Mouse (Mus musculus) lung, embryonic 14.5 days (tissue): ENCODE results near the gene Card9. TPM values are rescaled to one million over a fixed set of nuclear protein-coding genes. Genes with fewer than 3 reads are reported as not detected.

ENCODE experiments used
- ATAC-seq: fragments of 200-750 bp; cut with Nextera tagmentation; 2 replicates; pipeline ENCODE4 v1.8.0; 2017; ENCODE audit warnings: mild to moderate bottlenecking, moderate TSS enrichment, moderate library complexity; ENCODE audit not compliant: insufficient read depth
- DNase-seq: peaks from one replicate; pipeline ENCODE4 v3.0.0-alpha.2; 2015
- H3K27ac ChIP-seq: fragments of 300-500 bp; sonication (generic); 2 replicates; pipeline ENCODE4 v1.5.1; 2014; ENCODE audit warnings: low read depth, mild to moderate bottlenecking, moderate library complexity
- H3K27me3 ChIP-seq: fragments of 300-500 bp; sonication (generic); 2 replicates; pipeline ENCODE4 v1.6.1; 2014; ENCODE audit warnings: low read length, control low read depth; ENCODE audit not compliant: insufficient read depth
- H3K36me3 ChIP-seq: fragments of 300-500 bp; sonication (generic); 2 replicates; pipeline ENCODE4 v1.6.1; 2014; ENCODE audit warnings: control low read depth; ENCODE audit not compliant: insufficient read depth
- H3K4me1 ChIP-seq: fragments of 300-500 bp; sonication (generic); 2 replicates; pipeline ENCODE4 v1.6.1; 2014; ENCODE audit warnings: antibody characterized with exemption, control low read depth; ENCODE audit not compliant: insufficient read depth
- H3K4me2 ChIP-seq: fragments of 300-500 bp; sonication (generic); 2 replicates; pipeline ENCODE4 v1.6.1; 2014; ENCODE audit warnings: mild to moderate bottlenecking
- H3K4me3 ChIP-seq: fragments of 300-500 bp; sonication (generic); 2 replicates; pipeline ENCODE4 v1.5.1; 2014; ENCODE audit warnings: low read depth, low read length
- H3K9ac ChIP-seq: fragments of 300-500 bp; sonication (generic); 2 replicates; pipeline ENCODE4 v1.6.1; 2014
- H3K9me3 ChIP-seq: fragments of 300-500 bp; sonication (generic); 2 replicates; pipeline ENCODE4 v1.6.1; 2016; ENCODE audit warnings: low read depth, low read length, control low read depth
- CTCF ChIP-seq: IDR thresholded peaks from 2 replicates; pipeline ENCODE4 v1.5.1; 2016; ENCODE audit warnings: antibody characterized with exemption, low read depth
- WGBS: fragments of 180-500 bp; shearing (Covaris S2); extraction: QIAGEN DNeasy Blood & Tissue Kit; methylation state at CpG from one replicate; pipeline ENCODE4 v1.1.7; 2014; 5-methylcytosine and 5-hydroxymethylcytosine counted together
- polyA plus RNA-seq: library from polyadenylated mRNA; unstranded; fragments of >200 nt; fragmentation: Nextera tagmentation; extraction: Ambion mirVana; gene quantifications from 2 replicates; pipeline ENCODE4 v1.2.1, GENCODE M21; 2014

Card9 gene
- polyA plus RNA-seq, 1 experiment from 2014 or later = 2.8 TPM

- no peak for TF ChIP-seq CTCF
- Histone ChIP-seq H3K4me1 (peaks cover 6% of the 10 kb centered on the region), H3K36me3 (peaks cover 93% of the 10 kb centered on the region), H3K4me3 (no peak overlapping the region), H3K9ac (no peak overlapping the region), H3K27ac (peak overlapping the region; percentile 85), H3K4me2 (peak overlapping the region; percentile 12; the same call in 1 of the 2 replicates), H3K27me3 (no peaks in the 10 kb centered on the region), H3K9me3 (no peaks in the 10 kb centered on the region)
- ATAC-seq = peak; percentile 16; the same call in 1 of the 2 replicates
- 46% methylated on average over 11 of the region's 11 CpGs for WGBS
- DNase-seq = peak; percentile 64
Observed at GRCm38 (mm10) chr2:26342609-26343490, 17.9 kb downstream of the Card9 start.

DNA sequence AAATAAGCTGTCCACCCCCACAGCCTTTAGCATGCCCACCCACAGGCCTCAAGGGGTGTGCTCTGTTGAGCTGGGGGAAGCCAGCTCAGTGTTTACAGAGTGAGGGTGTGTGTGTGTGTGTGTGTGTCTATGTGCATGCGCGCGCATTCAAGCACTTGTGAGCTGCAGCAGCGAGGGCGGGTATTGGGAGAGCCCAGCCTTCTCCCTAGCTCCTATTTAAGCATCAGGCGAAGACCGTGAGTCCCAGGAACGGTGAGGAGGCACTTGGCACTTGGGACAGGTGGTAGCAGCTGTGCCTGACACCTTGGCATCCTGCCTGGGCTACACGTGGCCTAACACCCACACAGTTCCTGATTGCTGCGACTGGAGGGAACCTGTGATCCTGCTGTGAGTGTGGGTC lies 18.7 kb downstream of the Card9 start:
- DNase-seq (peak; percentile 80), ATAC-seq (peak; percentile 68)
- H3K9me3 ChIP-seq = no peaks in the 10 kb centered on the region
- 27% methylated on average over 10 of the region's 10 CpGs for WGBS
- H3K4me1 ChIP-seq = peaks cover 6% of the 10 kb centered on the region
- no peak for TF ChIP-seq CTCF
- H3K36me3 ChIP-seq = peaks cover 85% of the 10 kb centered on the region
- H3K4me3 ChIP-seq = no peak overlapping the region
- peak overlapping the region; percentile 12; the same call in 1 of the 2 replicates for H3K4me2 ChIP-seq
- H3K27ac ChIP-seq = peak overlapping the region; percentile 85
- H3K27me3 ChIP-seq = no peaks in the 10 kb centered on the region
- no peak overlapping the region; the same call in 1 of the 2 replicates for H3K9ac ChIP-seq

DNA sequence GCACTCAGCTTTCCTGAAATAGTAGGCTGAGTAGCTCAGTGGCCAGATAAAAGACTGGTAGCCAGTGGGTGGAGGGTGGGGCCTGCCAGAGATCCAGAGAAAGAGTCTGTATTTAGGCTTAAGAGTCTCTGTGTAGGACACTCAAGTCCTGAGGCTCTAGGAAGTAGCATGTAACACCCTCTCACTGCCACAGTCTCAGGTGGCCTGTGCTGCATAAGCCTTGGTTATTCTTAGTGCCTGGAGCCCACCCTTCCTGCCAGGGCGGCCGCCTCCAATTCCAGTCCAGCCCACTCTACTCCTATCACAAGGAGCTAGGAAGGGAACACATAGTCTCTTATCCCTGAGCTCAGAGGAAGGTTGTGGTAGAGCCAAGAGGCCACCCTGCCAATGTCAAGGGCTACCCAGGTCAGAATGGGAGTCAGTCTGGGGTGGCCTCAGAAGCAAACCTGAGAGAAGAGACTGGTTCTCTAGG lies 19.2 kb downstream of the Card9 start:
- WGBS = 61% methylated on average over 2 of the region's 2 CpGs
- Histone ChIP-seq H3K27me3 (no peaks in the 10 kb centered on the region), H3K4me1 (peaks cover 6% of the 10 kb centered on the region), H3K9ac (peak overlapping the region; percentile 20), H3K4me3 (no peak overlapping the region), H3K36me3 (peaks cover 80% of the 10 kb centered on the region), H3K4me2 (no peak overlapping the region), H3K9me3 (no peaks in the 10 kb centered on the region), H3K27ac (peak overlapping the region; percentile 85)
- no peak for DNase-seq
- ATAC-seq = peak; percentile 28; the same call in 1 of the 2 replicates
- TF ChIP-seq CTCF = no peak

- no peak overlapping the region for H3K4me2 ChIP-seq
- DNase-seq = no peak
- H3K4me1 ChIP-seq = peaks cover 6% of the 10 kb centered on the region
- H3K36me3 ChIP-seq = peaks cover 57% of the 10 kb centered on the region
- no peak overlapping the region for H3K4me3 ChIP-seq
- no peak overlapping the region for H3K9ac ChIP-seq
- no peaks in the 10 kb centered on the region for H3K27me3 ChIP-seq
- no peaks in the 10 kb centered on the region for H3K9me3 ChIP-seq
- 77% methylated on average over 5 of the region's 5 CpGs for WGBS
- ATAC-seq = no peak
- no peak for TF ChIP-seq CTCF
- H3K27ac ChIP-seq = no peak overlapping the region
Observed at GRCm38 (mm10) chr2:26339204-26339551, 21.5 kb downstream of the Card9 start.

- peaks cover 51% of the 10 kb centered on the region for H3K36me3 ChIP-seq
- no peaks in the 10 kb centered on the region for H3K27me3 ChIP-seq
- H3K9ac ChIP-seq = no peak overlapping the region
- H3K4me3 ChIP-seq = no peak overlapping the region
- 78% methylated on average over 8 of the region's 13 CpGs for WGBS
- DNase-seq (no peak), ATAC-seq (no peak)
- peaks cover 6% of the 10 kb centered on the region for H3K4me1 ChIP-seq
- H3K4me2 ChIP-seq = no peak overlapping the region
- no peaks in the 10 kb centered on the region for H3K9me3 ChIP-seq
- no peak for TF ChIP-seq CTCF
- no peak overlapping the region for H3K27ac ChIP-seq
Observed at GRCm38 (mm10) chr2:26338302-26339203, 22.2 kb downstream of the Card9 start.

- 69% methylated on average over 6 of the region's 6 CpGs for WGBS
- Histone ChIP-seq H3K9me3 (no peaks in the 10 kb centered on the region), H3K4me2 (no peak overlapping the region), H3K27me3 (no peaks in the 10 kb centered on the region), H3K36me3 (peaks cover 71% of the 10 kb centered on the region), H3K4me1 (no peaks in the 10 kb centered on the region), H3K4me3 (no peak overlapping the region), H3K9ac (no peak overlapping the region), H3K27ac (no peak overlapping the region)
- no peak for ATAC-seq
- TF ChIP-seq CTCF = no peak
- no peak for DNase-seq
Observed at GRCm38 (mm10) chr2:26330702-26331101, 30.0 kb downstream of the Card9 start.

DNA sequence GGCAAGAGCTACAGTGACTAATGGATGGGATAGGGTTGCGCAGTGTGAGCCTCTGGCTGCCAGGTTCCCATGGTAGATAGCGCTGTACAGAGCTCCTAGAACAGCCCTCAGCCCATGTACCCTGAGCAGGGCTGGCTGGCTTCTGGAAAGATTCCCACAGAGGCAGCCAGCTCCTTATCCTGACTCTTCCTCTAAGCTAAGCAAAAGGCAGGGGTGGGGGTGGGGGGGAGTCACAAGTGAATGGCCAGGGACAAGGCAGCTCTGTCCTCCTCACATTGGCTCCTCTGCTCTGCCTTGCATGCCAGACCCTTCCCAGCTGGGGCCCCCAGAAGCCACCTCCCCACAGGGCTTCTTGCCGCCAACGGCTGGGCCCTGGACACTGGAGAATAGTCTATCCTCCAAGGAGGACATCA lies 30.7 kb downstream of the Card9 start:
- no peak for DNase-seq
- H3K27me3 ChIP-seq = no peaks in the 10 kb centered on the region
- no peak for TF ChIP-seq CTCF
- H3K9ac ChIP-seq = no peak overlapping the region
- no peak overlapping the region for H3K27ac ChIP-seq
- H3K4me3 ChIP-seq = no peak overlapping the region
- ATAC-seq = no peak
- no peaks in the 10 kb centered on the region for H3K9me3 ChIP-seq
- 93% methylated on average over 4 of the region's 4 CpGs for WGBS
- no peaks in the 10 kb centered on the region for H3K4me1 ChIP-seq
- H3K36me3 ChIP-seq = peaks cover 77% of the 10 kb centered on the region
- no peak overlapping the region for H3K4me2 ChIP-seq
